Mouse (Mus musculus): ENCODE results near the gene Gtf2h4. TPM values are rescaled to one million over a fixed set of nuclear protein-coding genes. Genes with fewer than 3 reads are reported as not detected.

Gtf2h4 gene
- polyA plus RNA-seq, 1 experiment from 2014 or later: 50.7 TPM

DNA sequence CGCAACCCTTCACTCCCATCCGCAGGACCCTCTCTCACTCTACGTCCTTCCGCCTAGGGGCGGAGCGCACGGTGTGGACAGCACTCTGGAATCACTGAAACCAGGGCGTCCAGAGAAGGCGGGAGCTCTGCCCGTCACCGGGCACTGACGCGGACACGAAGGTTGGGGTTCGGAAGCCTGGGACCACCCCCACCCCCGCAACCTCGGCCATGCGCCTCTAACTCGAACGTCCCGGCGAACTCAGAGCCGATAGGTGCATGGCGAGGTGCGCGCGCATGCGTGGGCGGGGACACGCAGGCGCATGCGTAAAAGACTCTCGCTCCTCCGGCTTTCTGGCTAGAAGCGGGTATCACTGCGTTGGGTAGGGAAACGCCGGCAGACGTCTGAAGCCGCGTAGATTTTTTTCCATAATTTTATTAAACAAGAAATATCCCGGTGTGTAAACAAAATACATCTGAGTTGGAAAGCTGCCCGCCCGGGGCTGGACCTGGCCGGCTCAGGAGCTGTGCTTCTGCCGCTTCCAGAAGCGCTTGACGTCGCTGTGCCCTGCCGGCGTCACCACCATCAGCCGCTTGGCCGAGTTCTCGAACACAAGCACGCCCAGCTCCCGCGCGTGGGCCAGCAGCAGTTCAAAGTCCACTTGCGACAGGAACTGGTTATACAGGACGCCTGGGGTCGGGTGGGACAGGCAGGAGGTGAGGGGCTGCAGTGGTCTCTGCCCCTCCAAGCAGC, 6.0 kb downstream of the Gtf2h4 start, which contains the start of gene Vars2:
TSS of gene Vars2 (minus strand) at position 259 of the 732 bp plus-strand sequence.
- H3K27ac ChIP-seq (ENCODE audit: low read depth, low read length): peak within 1 kb of the TSS; percentile 84
- WGBS: under 1% methylated on average over 61 of the region's 61 CpGs
- peak within 1 kb of the TSS; percentile 59 for H3K4me3 ChIP-seq (ENCODE audit: low read length)
- no peaks in the 10 kb centered on the region for H3K9me3 ChIP-seq (ENCODE audit: control insufficient read depth, low read length)
- H3K4me1 ChIP-seq (ENCODE audit: control insufficient read depth, insufficient read depth, low read length): peaks cover 8% of the 10 kb centered on the region; the same call in 1 of the 2 replicates
- peak; percentile 88 for ATAC-seq (ENCODE audit: low FRiP score, low TSS enrichment)
- H3K9ac ChIP-seq (ENCODE audit: low read depth, low read length): peak within 1 kb of the TSS; percentile 74
- no peaks in the 10 kb centered on the region for H3K27me3 ChIP-seq (ENCODE audit: control insufficient read depth, insufficient read depth, low read length)
- H3K36me3 ChIP-seq (ENCODE audit: control insufficient read depth, insufficient read depth, low read length): peaks cover 21% of the 10 kb centered on the region
- peak within 1 kb of the TSS; percentile 88 for H3K4me2 ChIP-seq (replicated peaks; ENCODE audit: low read depth, low read length)

- H3K9me3 ChIP-seq (ENCODE audit: control insufficient read depth, low read length): no peaks in the 10 kb centered on the region
- 8% methylated on average over 13 of the region's 13 CpGs for WGBS
- H3K4me1 ChIP-seq (ENCODE audit: control insufficient read depth, insufficient read depth, low read length): peaks cover 8% of the 10 kb centered on the region; the same call in 1 of the 2 replicates
- peaks cover 24% of the 10 kb centered on the region for H3K36me3 ChIP-seq (ENCODE audit: control insufficient read depth, insufficient read depth, low read length)
- H3K4me3 ChIP-seq (ENCODE audit: low read length): peak overlapping the region; percentile 59
- peak overlapping the region; percentile 84 for H3K27ac ChIP-seq (ENCODE audit: low read depth, low read length)
- peak overlapping the region; percentile 88 for H3K4me2 ChIP-seq (replicated peaks; ENCODE audit: low read depth, low read length)
- H3K9ac ChIP-seq (ENCODE audit: low read depth, low read length): peak overlapping the region; percentile 74
- ATAC-seq (ENCODE audit: low FRiP score, low TSS enrichment): peak; percentile 56; the same call in 1 of the 2 replicates
- no peaks in the 10 kb centered on the region for H3K27me3 ChIP-seq (ENCODE audit: control insufficient read depth, insufficient read depth, low read length)
Measured at GRCm38 (mm10) chr17:35666851-35667256, 6.7 kb downstream of the Gtf2h4 start.

GRCm38 (mm10) chr17:35665957-35666515, 7.5 kb downstream of the Gtf2h4 start:
- H3K27ac ChIP-seq (ENCODE audit: low read depth, low read length): no peak overlapping the region
- peaks cover 29% of the 10 kb centered on the region for H3K36me3 ChIP-seq (ENCODE audit: control insufficient read depth, insufficient read depth, low read length)
- no peak overlapping the region; the same call in 1 of the 2 replicates for H3K4me2 ChIP-seq (replicated peaks; ENCODE audit: low read depth, low read length)
- peaks cover 8% of the 10 kb centered on the region; the same call in 1 of the 2 replicates for H3K4me1 ChIP-seq (ENCODE audit: control insufficient read depth, insufficient read depth, low read length)
- no peak overlapping the region; the same call in 1 of the 2 replicates for H3K9ac ChIP-seq (ENCODE audit: low read depth, low read length)
- H3K4me3 ChIP-seq (ENCODE audit: low read length): no peak overlapping the region
- 81% methylated on average over 17 of the region's 17 CpGs for WGBS
- H3K27me3 ChIP-seq (ENCODE audit: control insufficient read depth, insufficient read depth, low read length): no peaks in the 10 kb centered on the region
- H3K9me3 ChIP-seq (ENCODE audit: control insufficient read depth, low read length): no peaks in the 10 kb centered on the region
- no peak for ATAC-seq (ENCODE audit: low FRiP score, low TSS enrichment)

GRCm38 (mm10) chr17:35653086-35653485, 20.5 kb downstream of the Gtf2h4 start:
- ATAC-seq (ENCODE audit: low FRiP score, low TSS enrichment): no peak
- 80% methylated on average over 2 of the region's 2 CpGs for WGBS
- no peaks in the 10 kb centered on the region for H3K27me3 ChIP-seq (ENCODE audit: control insufficient read depth, insufficient read depth, low read length)
- peaks cover 32% of the 10 kb centered on the region for H3K36me3 ChIP-seq (ENCODE audit: control insufficient read depth, insufficient read depth, low read length)
- H3K27ac ChIP-seq (ENCODE audit: low read depth, low read length): peak overlapping the region; percentile 17; the same call in 1 of the 2 replicates
- H3K4me2 ChIP-seq (replicated peaks; ENCODE audit: low read depth, low read length): no peak overlapping the region
- H3K4me3 ChIP-seq (ENCODE audit: low read length): no peak overlapping the region
- no peaks in the 10 kb centered on the region for H3K9me3 ChIP-seq (ENCODE audit: control insufficient read depth, low read length)
- 0 out of 2 replicates have a peak, but pooled peaks cover 10% of the 10 kb centered on the region for H3K4me1 ChIP-seq (ENCODE audit: control insufficient read depth, insufficient read depth, low read length)
- no peak overlapping the region for H3K9ac ChIP-seq (ENCODE audit: low read depth, low read length)

DNA sequence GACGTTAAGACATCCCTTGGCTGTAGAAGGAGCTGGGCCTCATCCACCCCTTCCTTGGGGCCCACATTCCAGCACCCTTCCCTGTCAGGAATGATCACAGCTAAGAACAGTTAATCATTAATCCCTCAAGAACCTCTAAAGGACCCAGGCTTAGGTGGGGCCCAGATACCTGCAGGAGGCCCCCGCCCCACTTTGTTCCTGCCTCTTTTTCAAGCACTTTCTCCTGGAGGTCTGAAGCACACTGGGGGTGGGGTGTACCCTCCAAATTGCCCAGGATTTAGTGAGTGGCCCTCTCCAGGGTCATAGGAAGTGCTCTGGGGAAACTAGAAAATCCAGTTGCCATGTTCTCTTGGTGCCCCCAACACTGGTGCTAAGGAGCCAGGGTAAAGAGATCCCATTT, 24.1 kb downstream of the Gtf2h4 start:
- peak overlapping the region; percentile 69; the same call in 1 of the 2 replicates for H3K27ac ChIP-seq (ENCODE audit: low read depth, low read length)
- no peak overlapping the region for H3K4me3 ChIP-seq (ENCODE audit: low read length)
- H3K27me3 ChIP-seq (ENCODE audit: control insufficient read depth, insufficient read depth, low read length): no peaks in the 10 kb centered on the region
- WGBS: 67% methylated on average over 2 of the region's 2 CpGs
- H3K9ac ChIP-seq (ENCODE audit: low read depth, low read length): no peak overlapping the region
- H3K4me2 ChIP-seq (replicated peaks; ENCODE audit: low read depth, low read length): no peak overlapping the region
- 0 out of 2 replicates have a peak, but pooled peaks cover 10% of the 10 kb centered on the region for H3K4me1 ChIP-seq (ENCODE audit: control insufficient read depth, insufficient read depth, low read length)
- no peaks in the 10 kb centered on the region for H3K36me3 ChIP-seq (ENCODE audit: control insufficient read depth, insufficient read depth, low read length)
- no peak; the same call in 1 of the 2 replicates for ATAC-seq (ENCODE audit: low FRiP score, low TSS enrichment)
- no peaks in the 10 kb centered on the region for H3K9me3 ChIP-seq (ENCODE audit: control insufficient read depth, low read length)

DNA sequence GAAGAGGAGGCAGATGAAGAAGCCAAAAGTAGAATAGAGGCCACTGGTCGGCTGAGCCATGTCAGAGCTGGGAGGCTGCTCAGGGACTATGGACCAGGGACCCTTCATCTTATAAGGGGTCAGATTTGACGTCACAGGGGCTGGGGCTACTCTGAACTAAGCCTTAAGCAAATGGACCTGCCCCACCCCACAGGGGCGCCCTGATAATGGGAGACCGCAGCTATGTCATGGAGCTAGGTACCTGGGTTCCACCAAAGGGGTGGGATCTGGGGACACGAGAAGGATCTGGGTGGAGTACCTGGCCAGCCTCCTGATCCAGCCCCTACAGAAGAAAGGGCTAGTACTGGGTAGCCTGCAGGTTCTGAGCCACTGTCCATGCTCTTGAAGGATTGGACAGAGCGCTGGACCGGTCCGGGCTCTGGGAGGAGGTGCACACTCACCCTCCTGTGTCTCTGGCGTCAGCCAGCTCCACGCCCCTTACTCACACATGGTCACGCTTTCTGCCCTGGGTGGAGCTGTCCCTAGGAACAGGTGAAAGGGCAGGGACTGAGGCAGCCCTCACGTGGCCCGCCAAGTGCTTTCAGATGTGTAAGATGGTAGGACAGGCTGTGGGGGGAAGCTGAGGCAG, 29.8 kb downstream of the Gtf2h4 start, which contains the start of gene Mucl3:
TSS of gene Mucl3 (minus strand) at position 87 of the 628 bp plus-strand sequence.
- Histone ChIP-seq H3K4me3 (ENCODE audit: low read length) (no peak within 1 kb of the TSS), H3K27me3 (ENCODE audit: control insufficient read depth, insufficient read depth, low read length) (no peaks in the 10 kb centered on the region), H3K36me3 (ENCODE audit: control insufficient read depth, insufficient read depth, low read length) (no peaks in the 10 kb centered on the region), H3K9me3 (ENCODE audit: control insufficient read depth, low read length) (no peaks in the 10 kb centered on the region), H3K4me2 (replicated peaks; ENCODE audit: low read depth, low read length) (no peak within 1 kb of the TSS), H3K4me1 (ENCODE audit: control insufficient read depth, insufficient read depth, low read length) (no peaks in the 10 kb centered on the region), H3K9ac (ENCODE audit: low read depth, low read length) (no peak within 1 kb of the TSS), H3K27ac (ENCODE audit: low read depth, low read length) (no peak within 1 kb of the TSS)
- 0 out of 2 replicates have a peak, but pooled peaks have one; percentile 55 for ATAC-seq (ENCODE audit: low FRiP score, low TSS enrichment)
- WGBS: 67% methylated on average over 13 of the region's 13 CpGs

DNA sequence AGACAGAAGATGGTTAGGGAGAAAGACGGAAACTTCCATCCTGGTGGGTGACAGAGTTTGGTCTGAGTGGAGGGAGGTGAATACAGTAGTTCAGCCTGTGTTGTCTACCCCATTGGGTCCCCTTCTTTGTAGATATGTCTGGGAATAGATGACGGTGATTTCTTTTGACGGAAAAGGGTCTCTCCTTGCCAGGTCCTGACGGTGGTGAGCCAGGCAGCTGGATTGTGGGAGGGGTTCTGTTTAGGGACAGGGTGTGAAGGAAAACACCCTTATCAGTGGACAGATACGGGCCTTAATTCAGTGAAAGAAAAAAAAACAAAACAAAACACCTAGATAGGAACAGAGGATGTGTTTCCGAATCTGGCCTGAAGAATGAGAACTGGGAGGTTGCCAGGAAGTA, 34.2 kb downstream of the Gtf2h4 start:
- H3K4me2 ChIP-seq (replicated peaks; ENCODE audit: low read depth, low read length): no peak overlapping the region
- no peak for ATAC-seq (ENCODE audit: low FRiP score, low TSS enrichment)
- no peaks in the 10 kb centered on the region for H3K9me3 ChIP-seq (ENCODE audit: control insufficient read depth, low read length)
- WGBS: 81% methylated on average over 6 of the region's 6 CpGs
- no peaks in the 10 kb centered on the region for H3K36me3 ChIP-seq (ENCODE audit: control insufficient read depth, insufficient read depth, low read length)
- H3K9ac ChIP-seq (ENCODE audit: low read depth, low read length): no peak overlapping the region
- H3K27me3 ChIP-seq (ENCODE audit: control insufficient read depth, insufficient read depth, low read length): no peaks in the 10 kb centered on the region
- H3K4me1 ChIP-seq (ENCODE audit: control insufficient read depth, insufficient read depth, low read length): no peaks in the 10 kb centered on the region
- no peak overlapping the region for H3K27ac ChIP-seq (ENCODE audit: low read depth, low read length)
- H3K4me3 ChIP-seq (ENCODE audit: low read length): no peak overlapping the region

DNA sequence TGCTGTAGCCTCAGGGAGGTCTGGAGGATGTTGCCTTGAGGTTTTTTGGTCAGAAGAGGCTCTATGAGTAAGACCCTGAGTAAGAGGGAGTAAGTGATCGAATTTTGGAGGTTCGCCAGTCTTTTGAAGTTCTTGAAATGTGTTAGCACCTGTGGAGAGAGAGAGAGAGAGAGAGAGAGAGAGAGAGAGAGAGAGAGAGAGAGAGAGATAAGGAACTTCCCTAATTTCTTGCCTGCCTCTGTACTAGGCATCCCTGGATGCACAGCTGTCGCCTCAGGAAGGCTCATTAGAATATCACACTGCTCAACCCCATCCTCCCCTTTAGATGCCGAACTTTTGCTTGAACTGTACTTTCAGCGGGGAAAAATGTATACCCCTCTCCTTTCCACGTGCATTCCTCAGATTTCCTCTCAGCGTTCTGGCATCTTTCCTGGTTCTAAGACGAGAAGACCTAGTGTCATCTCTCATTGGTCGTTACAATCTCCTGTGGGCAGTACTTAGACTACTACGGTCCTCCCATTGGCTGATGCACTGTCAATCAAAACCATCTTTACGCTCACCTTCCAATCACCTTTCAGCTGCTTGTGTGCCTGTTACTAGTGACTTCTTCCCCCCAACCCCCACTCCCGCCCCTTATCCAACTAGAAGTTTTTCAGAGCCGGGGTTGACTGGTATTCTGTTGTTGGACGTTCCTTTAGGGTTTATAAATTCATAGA, 34.9 kb downstream of the Gtf2h4 start:
- Histone ChIP-seq H3K36me3 (ENCODE audit: control insufficient read depth, insufficient read depth, low read length) (no peaks in the 10 kb centered on the region), H3K9ac (ENCODE audit: low read depth, low read length) (no peak overlapping the region), H3K9me3 (ENCODE audit: control insufficient read depth, low read length) (no peaks in the 10 kb centered on the region), H3K27ac (ENCODE audit: low read depth, low read length) (no peak overlapping the region), H3K4me1 (ENCODE audit: control insufficient read depth, insufficient read depth, low read length) (no peaks in the 10 kb centered on the region), H3K4me3 (ENCODE audit: low read length) (no peak overlapping the region), H3K4me2 (replicated peaks; ENCODE audit: low read depth, low read length) (no peak overlapping the region; the same call in 1 of the 2 replicates), H3K27me3 (ENCODE audit: control insufficient read depth, insufficient read depth, low read length) (no peaks in the 10 kb centered on the region)
- WGBS: 21% methylated on average over 14 of the region's 14 CpGs
- peak; percentile 85 for ATAC-seq (ENCODE audit: low FRiP score, low TSS enrichment)
